Mouse (Mus musculus): ENCODE results near the gene Erich6.
"Not testable (repeated sequence)": the region's sequence is repeated elsewhere in the genome, so short reads cannot be mapped to it uniquely, and the experiment has no call there.

Erich6 gene

DNA sequence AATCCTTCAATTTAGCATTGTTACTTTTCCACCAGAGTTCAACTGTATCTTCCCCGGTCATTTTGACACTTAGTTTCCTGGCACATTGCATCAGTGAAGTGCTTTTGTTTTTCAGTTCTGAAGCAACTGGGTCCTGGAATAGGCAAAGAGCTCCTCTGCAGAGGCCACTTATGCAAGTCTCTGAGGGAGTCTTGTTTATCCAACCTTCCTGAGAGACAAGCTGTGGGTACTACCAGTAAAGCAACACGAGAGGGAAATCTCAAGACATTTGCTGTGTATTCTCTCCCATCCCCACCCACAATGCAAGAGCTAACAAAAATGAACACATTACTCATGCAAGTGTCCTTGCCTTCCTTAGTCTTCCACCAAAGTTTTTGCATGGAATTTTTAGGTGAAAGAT, 5.3 kb downstream of the Erich6 start:
- DNase-seq, result no peak

DNA sequence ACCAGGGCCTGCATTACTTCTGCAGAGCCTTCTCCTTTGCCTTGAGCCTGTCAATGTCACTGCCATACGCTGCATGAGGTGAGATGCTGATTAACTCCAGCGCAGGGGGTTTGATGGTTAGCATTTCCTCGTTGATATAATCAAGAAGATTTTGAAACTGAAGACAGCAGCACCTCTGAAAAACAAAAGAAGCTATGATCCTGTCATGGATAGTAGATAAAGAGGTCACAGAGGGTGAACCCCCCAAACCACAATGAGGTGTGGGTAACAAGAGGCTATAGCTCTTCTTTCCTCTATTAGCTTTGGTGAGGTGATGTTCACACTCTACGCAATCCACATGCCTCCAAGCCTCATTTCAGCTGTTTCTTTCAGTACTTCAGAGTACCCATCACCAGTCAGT, 12.0 kb downstream of the Erich6 start:
- no peak for DNase-seq

DNA sequence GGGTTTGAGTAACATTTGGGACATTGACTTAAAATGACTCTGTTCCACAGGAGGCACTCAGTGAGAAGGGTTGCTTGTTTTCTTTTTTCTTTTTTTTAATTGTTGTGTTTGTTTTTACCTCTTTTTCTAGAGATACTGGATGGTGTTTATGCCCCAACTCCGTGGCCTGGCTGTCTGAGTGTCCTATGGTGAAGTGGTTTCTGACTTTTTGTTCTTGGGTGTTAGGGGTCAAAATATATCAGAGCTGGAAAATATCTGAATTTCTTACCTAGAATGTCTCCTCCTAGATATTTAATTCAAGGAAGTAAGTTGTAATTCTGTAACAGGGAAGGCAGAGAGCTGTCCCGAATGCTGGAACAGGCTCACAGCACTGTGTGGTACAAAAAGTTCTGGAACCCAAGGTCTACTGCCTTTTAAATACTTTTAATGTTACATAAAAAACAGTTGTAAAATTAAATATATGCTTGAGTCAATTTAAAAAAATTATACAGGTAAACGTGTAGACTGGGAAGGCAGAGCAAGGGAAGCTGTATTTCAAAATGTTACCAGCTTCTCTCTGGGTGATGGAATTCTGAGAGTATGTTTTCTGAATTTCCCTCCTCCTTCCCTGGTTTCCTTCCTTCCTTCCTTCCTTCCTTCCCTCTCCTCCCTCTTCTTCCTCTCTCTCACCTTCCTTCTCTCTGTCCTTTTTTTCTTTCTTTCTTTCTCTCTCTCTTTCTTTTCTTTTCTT, 14.2 kb downstream of the Erich6 start:
- DNase-seq, result no peak

DNA sequence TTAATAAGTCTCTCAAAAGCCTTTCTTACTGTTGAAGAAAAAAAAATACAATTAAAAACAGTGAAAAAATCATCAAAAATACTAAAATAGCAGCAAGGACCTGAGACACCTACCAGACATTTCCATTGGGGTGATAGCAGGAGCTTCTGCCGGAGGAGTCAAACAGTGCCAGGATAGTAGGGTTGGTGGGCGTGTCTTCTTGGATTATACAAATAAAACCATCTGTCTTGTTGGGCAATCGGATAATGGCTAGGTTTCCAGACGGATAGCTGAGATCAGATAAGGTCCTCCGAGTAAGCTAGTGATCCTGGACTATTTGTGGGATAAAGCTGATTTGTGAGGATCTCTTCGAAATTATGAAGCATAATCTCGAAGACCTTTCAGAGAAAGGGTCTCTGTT, 15.9 kb downstream of the Erich6 start:
- peak; percentile 9 to 30 for DNase-seq

DNA sequence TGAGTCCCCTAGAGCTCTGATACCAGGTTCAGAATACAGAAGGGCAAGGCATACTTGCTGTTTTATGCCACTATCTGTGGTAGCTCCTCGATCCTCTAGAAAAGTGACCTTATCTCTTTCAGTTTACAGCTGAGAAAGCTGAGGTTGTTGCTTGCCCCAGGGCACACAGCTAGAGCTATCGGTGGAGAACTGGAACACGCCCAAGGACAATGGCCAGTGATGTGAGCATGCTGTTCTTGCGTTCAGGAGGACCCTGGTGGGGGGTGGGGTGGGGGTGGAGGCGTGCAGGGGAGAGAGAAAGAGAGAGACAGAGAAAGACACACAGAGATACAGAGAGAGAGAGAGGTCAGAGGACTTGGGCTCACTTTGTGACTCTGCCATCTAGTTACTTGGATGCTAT, 27.0 kb downstream of the Erich6 start:
- no peak for DNase-seq

DNA sequence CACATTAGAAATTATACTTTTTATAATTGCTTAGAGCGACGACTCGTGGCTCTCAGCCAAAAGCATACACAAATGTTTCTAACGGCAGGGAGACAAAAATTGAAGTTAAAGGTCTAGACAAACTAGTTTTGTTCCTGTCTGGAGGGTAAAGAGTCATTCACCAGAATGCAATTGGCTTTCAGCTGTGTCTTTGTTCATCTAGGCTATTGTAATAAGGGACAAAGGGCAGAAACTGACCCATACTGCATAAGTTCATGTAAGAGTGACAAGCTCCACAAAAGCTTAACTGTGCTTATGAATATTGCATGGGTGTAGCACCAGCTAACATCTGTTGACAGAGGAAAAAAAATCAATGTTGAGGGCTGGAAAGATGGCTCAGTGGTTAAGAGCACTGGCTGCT, 28.5 kb downstream of the Erich6 start:
- DNase-seq, result no peak

DNA sequence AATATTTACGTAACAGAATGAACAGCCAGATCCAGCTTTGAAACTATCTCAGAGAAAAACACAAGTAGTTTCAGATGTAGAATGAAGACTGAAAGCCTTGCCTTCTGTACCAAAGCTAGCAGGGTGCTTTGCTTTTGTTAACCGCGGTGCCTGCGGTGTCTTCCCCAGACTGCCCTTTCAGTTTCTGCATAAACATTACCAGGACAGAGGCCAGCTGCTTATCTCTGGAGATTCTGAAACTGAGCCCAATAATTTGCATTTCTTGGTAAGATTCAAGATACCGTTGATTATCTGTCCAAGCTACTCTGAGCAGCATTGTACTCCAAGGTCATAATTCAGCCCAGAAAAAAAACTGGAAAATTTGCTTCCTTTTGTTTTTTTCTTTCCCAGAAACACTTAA, 43.4 kb downstream of the Erich6 start:
- DNase-seq, result no peak

DNA sequence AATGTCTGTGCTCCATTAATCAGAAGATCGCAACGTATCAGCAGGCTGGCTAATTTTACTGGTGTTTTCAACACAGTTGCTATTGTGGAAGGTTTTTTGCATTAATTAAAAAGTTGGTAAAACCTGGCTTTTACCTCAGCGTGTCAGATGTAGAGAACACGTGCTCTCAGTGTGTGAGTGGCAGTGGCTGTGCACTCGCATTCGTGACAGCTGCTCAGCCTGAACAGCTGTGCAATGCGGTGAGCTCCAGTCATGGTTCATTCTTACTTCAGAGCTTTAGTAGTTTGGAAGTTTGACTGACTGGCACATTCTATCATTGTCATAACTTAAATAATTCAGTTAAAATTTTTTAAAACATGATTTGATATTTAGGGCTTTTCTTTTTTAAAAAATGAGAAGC, 44.3 kb downstream of the Erich6 start:
- not testable (repeated sequence) for DNase-seq

DNA sequence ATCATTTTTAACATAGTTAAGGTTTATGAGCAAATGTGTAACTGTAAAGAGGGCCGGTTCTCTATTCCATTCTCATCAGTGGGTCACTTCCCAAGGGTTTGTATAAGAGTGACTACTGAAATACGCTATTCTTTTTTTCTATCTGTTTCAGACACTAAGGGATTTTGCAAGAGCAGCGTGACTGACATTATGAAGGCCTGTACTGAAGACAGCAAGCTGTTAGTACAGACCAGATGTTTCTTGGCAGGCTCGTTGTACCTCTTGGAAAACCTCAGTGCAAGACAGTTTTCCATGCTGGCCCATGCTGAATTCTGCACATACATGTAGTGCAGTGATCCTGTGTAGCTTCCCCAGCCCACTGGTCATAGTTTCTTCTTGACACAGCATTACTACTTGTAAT, 46.5 kb downstream of the Erich6 start:
- DNase-seq, result not testable (repeated sequence)

DNA sequence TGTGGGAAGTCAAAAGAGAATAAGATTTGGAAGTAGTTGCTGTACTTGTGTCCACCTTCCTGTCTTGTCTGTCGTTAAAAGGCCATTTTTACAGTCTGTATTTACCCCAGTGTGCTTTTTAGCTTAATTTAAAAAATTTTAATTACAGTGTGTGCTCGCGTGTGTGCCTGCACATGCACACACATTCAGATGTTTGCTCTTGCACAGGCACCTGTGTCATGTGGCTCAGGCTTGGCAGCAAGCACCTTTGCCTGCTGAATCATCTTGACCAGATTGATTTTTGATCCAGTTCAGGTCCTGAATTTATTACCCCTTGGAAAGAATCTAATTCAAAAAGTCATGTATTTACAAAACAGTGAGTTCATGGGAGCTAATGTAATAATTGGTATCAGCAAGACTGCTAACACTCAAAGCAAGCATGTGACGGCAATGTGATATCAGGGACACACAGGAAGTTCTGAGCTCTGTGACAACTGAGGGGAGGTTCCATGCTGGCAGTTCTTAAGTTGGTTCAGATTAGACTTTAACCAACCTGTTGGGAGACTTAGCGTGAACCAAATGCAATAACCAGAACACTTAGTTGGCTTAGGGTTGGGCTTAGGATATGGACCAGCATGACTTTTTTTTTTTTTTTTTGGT, 54.1 kb downstream of the Erich6 start:
- no peak for DNase-seq

DNA sequence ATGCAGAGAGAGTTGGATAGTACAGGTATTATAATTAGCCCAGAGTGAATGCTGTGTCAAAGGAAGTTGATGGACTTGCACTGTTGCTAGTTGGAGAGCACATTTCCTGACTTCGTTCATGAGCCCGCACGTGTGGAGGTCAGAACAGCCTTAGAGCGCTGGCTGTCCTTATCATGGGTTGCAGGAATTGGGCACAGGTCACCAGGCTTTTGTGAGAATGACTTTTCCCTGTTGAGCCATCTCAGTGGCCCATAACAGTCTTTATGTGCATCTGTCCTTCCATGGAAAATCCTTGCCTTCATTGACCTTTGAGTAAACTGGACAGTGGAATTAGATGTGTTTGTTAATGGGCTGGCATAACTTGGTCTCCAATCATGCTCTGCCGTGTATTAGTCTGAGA, 54.7 kb downstream of the Erich6 start:
- no peak for DNase-seq

DNA sequence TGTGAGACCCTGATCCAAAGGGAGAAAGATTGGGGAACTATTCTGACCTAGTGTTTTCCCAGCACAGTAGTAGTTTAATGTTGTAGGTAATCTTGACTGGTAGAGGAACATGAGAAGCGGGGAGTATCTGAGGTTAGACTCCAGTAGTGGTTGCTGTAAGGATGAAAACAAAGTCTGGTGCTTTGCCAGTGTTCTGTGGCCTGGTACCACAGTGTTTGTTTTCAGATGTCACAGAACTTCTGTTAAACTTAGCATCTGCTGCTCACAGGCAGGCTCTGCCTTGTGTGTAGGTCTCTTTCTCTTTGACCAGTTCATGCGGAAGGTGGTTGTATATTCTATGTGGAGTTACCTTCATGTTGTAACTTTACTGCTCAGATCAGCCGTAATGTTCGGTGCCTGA, 55.5 kb downstream of the Erich6 start:
- DNase-seq, result no peak

DNA sequence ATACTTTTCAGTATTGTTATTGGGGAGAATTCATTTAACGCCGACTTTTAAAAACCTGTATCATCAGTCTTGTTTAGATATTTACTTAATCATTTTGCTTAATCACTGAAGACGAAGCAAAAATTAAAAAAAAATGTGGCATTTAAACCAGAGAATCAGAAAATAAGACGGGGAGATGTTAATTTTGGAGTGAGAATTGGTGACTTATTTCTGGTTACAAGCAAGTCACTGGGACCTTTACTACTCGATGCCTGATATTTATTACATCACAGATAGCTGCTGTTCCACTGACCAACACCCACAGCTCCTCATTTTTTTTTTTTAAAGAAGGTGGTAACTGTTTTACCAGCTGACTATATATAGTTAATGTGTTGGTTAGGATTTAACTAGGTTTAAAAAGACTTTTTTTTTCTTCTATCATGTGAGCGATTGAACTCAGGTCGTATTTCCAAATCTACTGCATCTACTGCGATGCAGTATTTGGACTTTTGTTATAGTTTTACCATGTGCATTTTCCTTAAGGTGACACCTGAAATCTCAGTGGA, 59.4 kb downstream of the Erich6 start:
- DNase-seq, result peak in 1 of 2 experiments; percentile 24

DNA sequence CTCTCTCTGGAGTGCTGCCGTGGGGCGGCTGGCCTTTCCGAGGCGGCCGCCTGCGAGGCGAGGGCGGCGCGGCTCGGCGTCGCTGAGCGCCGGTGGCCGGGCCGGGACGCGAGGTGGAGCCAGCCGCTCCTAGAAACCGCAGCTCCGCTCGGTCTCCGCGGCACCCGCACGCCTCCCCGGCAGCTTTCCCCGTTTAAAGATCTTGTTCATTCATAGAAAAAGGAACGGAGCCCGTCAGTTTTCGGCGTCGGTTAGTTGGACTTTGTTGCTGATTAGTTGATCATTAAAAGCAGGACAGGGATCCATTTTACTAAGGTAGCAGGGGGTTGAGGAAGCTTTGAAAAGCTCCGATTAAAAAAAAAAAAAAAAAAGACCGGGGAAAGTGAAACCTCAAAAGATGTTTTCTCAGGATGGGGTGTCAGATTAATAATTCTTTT, 59.9 kb downstream of the Erich6 start:
- DNase-seq, result peak; percentile 77 to 80

DNA sequence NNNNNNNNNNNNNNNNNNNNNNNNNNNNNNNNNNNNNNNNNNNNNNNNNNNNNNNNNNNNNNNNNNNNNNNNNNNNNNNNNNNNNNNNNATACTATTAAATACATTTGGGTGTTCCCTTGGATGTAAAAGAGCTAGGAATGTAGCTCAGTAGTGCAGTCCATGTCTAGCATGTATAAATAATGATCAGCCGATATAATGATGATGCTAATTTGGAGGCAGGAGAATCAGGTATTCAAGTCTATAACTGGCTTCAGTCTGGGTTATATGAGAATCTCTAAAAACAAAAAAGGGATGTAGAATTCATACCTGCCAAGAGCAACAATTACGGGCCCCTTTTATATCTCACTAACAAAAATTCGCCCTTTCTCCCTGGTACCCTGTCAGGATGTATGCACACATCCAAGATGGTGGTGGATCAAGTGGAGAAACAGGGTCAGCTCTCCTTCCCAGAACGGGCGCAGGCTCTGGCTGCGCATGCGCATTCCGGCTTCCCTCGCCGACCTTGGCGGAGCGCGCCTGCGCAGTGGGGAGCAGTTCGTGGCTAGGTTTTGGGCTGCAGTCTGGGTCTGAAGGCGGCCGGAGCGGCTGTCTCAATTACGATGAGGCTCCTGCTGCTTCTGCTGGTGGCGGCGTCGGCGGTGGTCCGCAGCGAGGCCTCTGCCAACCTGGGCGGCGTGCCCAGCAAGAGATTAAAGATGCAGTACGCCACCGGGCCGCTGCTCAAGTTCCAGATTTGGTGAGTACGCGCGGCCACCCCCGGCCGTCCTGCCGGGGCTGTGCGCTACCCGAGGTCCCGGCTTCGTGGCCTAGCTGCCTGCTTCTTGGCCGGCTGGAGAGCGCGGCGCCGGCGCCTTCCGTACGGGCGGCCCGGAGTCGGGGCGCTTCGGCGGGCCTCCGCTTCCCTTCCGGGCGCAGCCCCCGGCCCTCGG, 60.6 kb downstream of the Erich6 start, which contains the start of gene Selenot:
Gene Selenot (plus strand): TSS at position 500 of the 930 bp plus-strand sequence.
- DNase-seq, result peak; percentile 99

DNA sequence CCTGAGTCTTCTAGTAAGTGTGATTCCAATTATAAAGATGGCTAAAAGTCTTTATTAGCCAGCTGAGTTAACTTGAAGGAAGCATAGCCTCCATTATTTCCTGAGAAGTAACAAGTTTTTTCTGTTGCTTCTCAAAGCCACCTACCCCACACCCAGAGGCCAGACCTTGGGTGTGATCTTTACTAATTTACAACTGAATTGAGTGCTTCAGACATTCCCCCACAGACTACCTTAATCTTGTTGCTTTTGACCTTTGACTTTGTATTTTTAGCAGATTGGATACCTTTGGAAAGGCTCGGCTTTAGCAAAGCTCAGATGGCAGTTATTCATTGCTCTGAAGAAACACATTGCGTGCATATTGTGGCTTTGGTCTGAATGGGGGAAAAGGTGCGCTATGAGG, 66.2 kb downstream of the Erich6 start:
- no peak for DNase-seq

Data from cerebellum, postnatal 10 days (tissue).